Mouse (Mus musculus) erythroblast, embryonic 14.5 days (primary cell): ENCODE results near the gene Hepacam2. TPM values are rescaled to one million over a fixed set of nuclear protein-coding genes. Genes with fewer than 3 reads are reported as not detected.
"Not testable (repeated sequence)": the region's sequence is repeated elsewhere in the genome, so short reads cannot be mapped to it uniquely, and the experiment has no call there.

Experiments used
- H3K27me3 ChIP-seq: 2 replicates; pipeline ENCODE4 v1.6.1; 2012; ENCODE audit warnings: inconsistent platforms; ENCODE audit not compliant: control insufficient read depth
- H3K36me3 ChIP-seq: 2 replicates; pipeline ENCODE4 v1.6.1; 2012; ENCODE audit warnings: mild to moderate bottlenecking, inconsistent platforms; ENCODE audit not compliant: control insufficient read depth
- H3K4me1 ChIP-seq: 2 replicates; pipeline ENCODE4 v1.6.1; 2012; ENCODE audit warnings: inconsistent platforms; ENCODE audit not compliant: control insufficient read depth
- H3K4me3 ChIP-seq: replicated peaks from 2 replicates; pipeline ENCODE3; 2012; ENCODE audit warnings: moderate library complexity, mild to moderate bottlenecking, inconsistent platforms
- H3K9me3 ChIP-seq: 2 replicates; pipeline ENCODE4 v1.6.1; 2012; ENCODE audit warnings: low read length, inconsistent platforms, mixed read lengths; ENCODE audit not compliant: control insufficient read depth
- GATA1 ChIP-seq: IDR thresholded peaks from 2 replicates; pipeline ENCODE4 v1.6.1; 2012; ENCODE audit warnings: low read length, inconsistent platforms, mixed read lengths
- TAL1 ChIP-seq: IDR thresholded peaks from 3 replicates; pipeline ENCODE4 v1.6.1; 2012; ENCODE audit warnings: low read length, inconsistent platforms, mixed read lengths
- polyA plus RNA-seq: library from polyadenylated mRNA; stranded (reverse); fragments of >175 nt; gene quantifications from 2 replicates; pipeline ENCODE4 v1.2.3, GENCODE M21; 2012

The Hepacam2 gene
- polyA plus RNA-seq, 1 experiment, result not detected

- Histone ChIP-seq H3K9me3 (no peaks in the 10 kb centered on the region), H3K36me3 (no peaks in the 10 kb centered on the region; the same call in 1 of the 2 replicates), H3K4me3 (no peak overlapping the region), H3K27me3 (no peaks in the 10 kb centered on the region), H3K4me1 (peaks cover 5% of the 10 kb centered on the region)
- TF ChIP-seq GATA1 (no peak), TAL1 (no peak)
Observed at GRCm38 (mm10) chr6:3509782-3510181, 11.7 kb upstream of the Hepacam2 start.

DNA sequence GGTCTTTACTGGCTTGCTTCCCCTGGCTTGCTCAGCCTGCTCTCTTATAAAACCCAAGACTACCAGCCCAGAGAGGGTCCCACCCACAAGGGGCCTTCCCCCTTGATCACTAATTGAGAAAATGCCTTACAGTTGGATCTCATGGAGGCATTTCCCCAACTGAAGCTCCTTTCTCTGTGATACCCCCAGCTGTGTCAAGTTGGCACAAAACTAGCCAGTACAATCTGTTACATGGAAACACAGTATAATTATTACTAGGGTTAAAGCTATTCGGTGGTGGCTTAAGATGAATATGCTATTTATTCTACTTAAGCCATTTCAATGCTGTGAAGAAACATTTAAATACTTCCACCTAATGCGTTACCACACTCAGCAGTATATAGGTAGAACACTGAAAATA is 10.1 kb upstream of the Hepacam2 start:
- H3K9me3 ChIP-seq, H3K27me3 ChIP-seq, H3K36me3 ChIP-seq, H3K4me1 ChIP-seq, H3K4me3 ChIP-seq: not testable (repeated sequence)

- Histone ChIP-seq H3K4me3 (no peak overlapping the region), H3K27me3 (no peaks in the 10 kb centered on the region), H3K4me1 (peaks cover 4% of the 10 kb centered on the region), H3K36me3 (no peaks in the 10 kb centered on the region; the same call in 1 of the 2 replicates), H3K9me3 (no peaks in the 10 kb centered on the region)
- TF ChIP-seq GATA1 (no peak), TAL1 (no peak)
Observed at GRCm38 (mm10) chr6:3507078-3507477, 9.0 kb upstream of the Hepacam2 start.

DNA sequence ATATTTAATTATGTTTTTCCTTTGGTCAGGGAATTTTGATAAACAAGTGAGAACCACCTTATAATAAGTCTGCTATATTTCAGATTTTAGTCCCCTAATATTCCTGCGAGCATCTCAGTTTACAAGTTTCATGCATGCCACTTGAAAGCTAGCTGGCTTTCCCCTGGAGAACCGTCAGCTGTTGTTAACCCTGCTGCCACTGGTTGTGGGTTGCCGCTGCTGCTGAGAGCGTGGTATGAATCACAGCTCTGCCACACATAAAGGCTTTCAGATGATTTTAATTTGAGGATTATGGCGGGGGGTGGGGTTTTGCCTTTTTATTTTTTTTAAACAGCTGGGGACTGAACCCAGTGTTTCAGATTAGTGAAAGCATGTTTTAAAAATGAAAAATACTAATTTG is 7.2 kb upstream of the Hepacam2 start:
- TF ChIP-seq TAL1, result no peak
- H3K4me1 ChIP-seq, result peaks cover 4% of the 10 kb centered on the region
- H3K4me3 ChIP-seq, result no peak overlapping the region
- no peaks in the 10 kb centered on the region for H3K9me3 ChIP-seq
- H3K36me3 ChIP-seq, result no peaks in the 10 kb centered on the region; the same call in 1 of the 2 replicates
- H3K27me3 ChIP-seq, result no peaks in the 10 kb centered on the region

DNA sequence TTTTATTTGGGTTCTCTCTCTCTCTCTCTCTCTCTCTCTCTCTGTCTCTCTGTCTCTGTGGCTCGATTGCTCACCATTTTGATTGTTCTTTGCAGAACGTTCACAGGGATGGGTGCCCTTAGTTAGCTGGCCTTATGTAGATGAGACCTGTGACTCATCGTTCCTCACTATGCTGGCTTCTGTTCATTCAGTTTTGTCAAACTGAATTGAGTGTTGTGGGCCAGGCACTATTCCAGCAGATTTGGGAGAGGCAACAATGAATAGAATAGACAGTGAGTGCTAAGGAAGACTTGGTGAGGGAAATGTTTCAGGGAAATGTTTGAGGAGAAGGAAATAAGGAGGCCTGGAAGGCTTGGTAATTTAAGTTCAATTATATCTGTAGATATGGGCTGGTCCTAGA is 2.2 kb upstream of the Hepacam2 start:
- peaks cover 15% of the 10 kb centered on the region for H3K4me1 ChIP-seq
- no peaks in the 10 kb centered on the region for H3K36me3 ChIP-seq
- no peak overlapping the region for H3K4me3 ChIP-seq
- H3K27me3 ChIP-seq, result no peaks in the 10 kb centered on the region
- TF ChIP-seq TAL1 (no peak), GATA1 (no peak)
- H3K9me3 ChIP-seq, result no peaks in the 10 kb centered on the region

GRCm38 (mm10) chr6:3496210-3496609 is 1.9 kb downstream of the Hepacam2 start:
- Histone ChIP-seq H3K4me1 (peaks cover 15% of the 10 kb centered on the region), H3K9me3 (no peaks in the 10 kb centered on the region), H3K36me3 (no peaks in the 10 kb centered on the region), H3K27me3 (peaks cover 5% of the 10 kb centered on the region), H3K4me3 (no peak overlapping the region)
- TF ChIP-seq GATA1 (no peak), TAL1 (no peak)

DNA sequence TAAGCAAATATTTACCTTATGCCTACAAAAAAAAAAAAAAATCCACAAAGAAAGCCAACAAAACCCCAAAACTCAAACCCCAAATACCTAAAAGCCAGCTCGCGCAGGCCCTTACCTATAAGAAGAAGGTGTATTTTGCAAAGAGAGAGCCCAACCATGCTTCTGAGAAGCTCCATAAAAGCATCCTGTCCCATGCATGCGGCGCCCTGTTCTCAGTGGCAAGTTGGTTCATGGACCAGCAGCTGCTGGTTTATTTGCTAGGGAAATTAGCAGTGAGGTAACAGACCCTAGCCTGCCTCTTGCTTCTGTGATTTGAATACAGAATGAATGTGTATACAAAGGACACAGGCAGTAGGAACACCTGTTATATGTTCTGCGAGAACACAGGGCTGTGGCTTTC is 3.8 kb downstream of the Hepacam2 start:
- Histone ChIP-seq H3K9me3 (no peaks in the 10 kb centered on the region), H3K27me3 (peaks cover 5% of the 10 kb centered on the region), H3K36me3 (no peaks in the 10 kb centered on the region), H3K4me1 (peaks cover 10% of the 10 kb centered on the region), H3K4me3 (no peak overlapping the region)
- no peak for TF ChIP-seq TAL1
- TF ChIP-seq GATA1, result no peak

- Histone ChIP-seq H3K27me3 (no peaks in the 10 kb centered on the region), H3K9me3 (no peaks in the 10 kb centered on the region), H3K4me3 (no peak overlapping the region), H3K4me1 (no peaks in the 10 kb centered on the region), H3K36me3 (no peaks in the 10 kb centered on the region)
- TF ChIP-seq GATA1, result no peak
Observed at GRCm38 (mm10) chr6:3487355-3487754, 10.7 kb downstream of the Hepacam2 start.

DNA sequence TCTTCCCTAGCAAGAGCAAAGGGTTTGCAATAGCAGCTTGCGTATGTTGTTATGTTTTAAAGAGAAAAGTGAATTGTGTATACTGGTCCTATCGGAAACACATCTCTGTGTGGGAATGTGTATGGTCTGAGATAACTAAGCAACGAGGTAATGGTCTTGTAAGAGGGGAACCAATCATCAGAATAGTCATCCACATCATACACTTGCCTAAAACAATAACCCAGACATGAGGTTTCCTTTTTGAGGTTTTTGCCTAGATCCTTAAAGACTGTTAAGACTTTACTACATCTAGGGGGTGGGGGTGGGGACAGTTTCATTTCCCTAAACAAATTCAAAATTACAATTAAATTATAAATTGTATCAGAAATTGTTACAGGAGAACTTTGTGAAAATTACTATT is 13.0 kb downstream of the Hepacam2 start:
- Histone ChIP-seq H3K4me3 (no peak overlapping the region), H3K9me3 (no peaks in the 10 kb centered on the region), H3K36me3 (no peaks in the 10 kb centered on the region), H3K4me1 (no peaks in the 10 kb centered on the region), H3K27me3 (no peaks in the 10 kb centered on the region)
- no peak for TF ChIP-seq TAL1
- no peak for TF ChIP-seq GATA1

DNA sequence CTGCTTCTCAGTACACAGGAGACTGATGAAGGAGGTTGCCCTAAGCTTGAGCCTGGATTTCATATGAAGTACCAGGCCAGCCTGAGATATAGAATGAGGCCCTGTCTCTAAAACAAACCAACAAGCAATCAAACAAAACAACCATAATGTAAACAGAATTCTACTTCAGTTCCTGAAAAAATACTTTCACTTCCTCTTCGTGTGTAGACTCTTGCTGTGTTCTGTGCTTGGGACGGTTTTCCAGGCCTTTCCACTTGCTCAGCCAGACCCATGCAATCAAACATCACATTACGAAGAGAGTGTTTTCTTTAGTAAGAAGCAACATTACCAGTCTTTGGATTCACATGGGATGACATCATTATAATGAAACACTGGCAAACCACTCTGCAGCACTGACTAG is 16.4 kb downstream of the Hepacam2 start:
- no peak for TF ChIP-seq TAL1
- no peak for TF ChIP-seq GATA1
- Histone ChIP-seq H3K9me3 (no peaks in the 10 kb centered on the region), H3K36me3 (no peaks in the 10 kb centered on the region), H3K27me3 (no peaks in the 10 kb centered on the region), H3K4me3 (no peak overlapping the region), H3K4me1 (no peaks in the 10 kb centered on the region)

- no peak for TF ChIP-seq TAL1
- no peak for TF ChIP-seq GATA1
Observed at GRCm38 (mm10) chr6:3479853-3480252, 18.2 kb downstream of the Hepacam2 start.

More at GRCm38 (mm10) chr6:3479853-3480252, 18.2 kb downstream of the Hepacam2 start:
- no peaks in the 10 kb centered on the region for H3K36me3 ChIP-seq
- no peaks in the 10 kb centered on the region for H3K4me1 ChIP-seq
- H3K27me3 ChIP-seq, result no peaks in the 10 kb centered on the region
- no peaks in the 10 kb centered on the region for H3K9me3 ChIP-seq
- H3K4me3 ChIP-seq, result no peak overlapping the region
